Mouse (Mus musculus) liver, postnatal 0 days (tissue): ENCODE data around the gene Tlr13.

ENCODE experiments used
- CTCF ChIP-seq: sonication (generic); IDR thresholded peaks from 2 replicates; pipeline ENCODE4 v1.5.1; 2016; ENCODE audit warnings: antibody characterized with exemption, low read depth
- EP300 ChIP-seq: IDR thresholded peaks from 2 replicates; pipeline ENCODE4 v1.6.1; 2016; ENCODE audit warnings: antibody characterized with exemption, low read depth, mild to moderate bottlenecking

GRCm38 (mm10) chrX:106113881-106114280 is 29.1 kb upstream of the Tlr13 start:
- no peak for TF ChIP-seq CTCF
- TF ChIP-seq EP300, result no peak
